Mouse (Mus musculus) G1E (cell line): ENCODE results near the gene Fam185a.

Source experiments
- CTCF ChIP-seq: IDR thresholded peaks from 2 replicates; pipeline ENCODE4 v1.5.1; 2012; ENCODE audit warnings: low read depth, low read length, inconsistent platforms, mixed read lengths
- GATA1 ChIP-seq: IDR thresholded peaks from 2 replicates; pipeline ENCODE4 v1.6.1; 2012; ENCODE audit warnings: borderline replicate concordance, low read length, inconsistent platforms, mixed read lengths
- GATA2 ChIP-seq: IDR thresholded peaks from 2 replicates; pipeline ENCODE4 v1.6.1; 2012; ENCODE audit warnings: low read depth, low read length, inconsistent platforms, borderline replicate concordance
- POLR2AphosphoS5 ChIP-seq: IDR thresholded peaks from 2 replicates; pipeline ENCODE4 v1.6.1; 2012; ENCODE audit warnings: low read depth, low read length, inconsistent platforms; ENCODE audit not compliant: insufficient replicate concordance
- TAL1 ChIP-seq: conservative IDR thresholded peaks from 2 replicates; pipeline ENCODE4 v1.6.1; 2012; ENCODE audit warnings: low read depth, low read length, inconsistent platforms, mixed read lengths

DNA sequence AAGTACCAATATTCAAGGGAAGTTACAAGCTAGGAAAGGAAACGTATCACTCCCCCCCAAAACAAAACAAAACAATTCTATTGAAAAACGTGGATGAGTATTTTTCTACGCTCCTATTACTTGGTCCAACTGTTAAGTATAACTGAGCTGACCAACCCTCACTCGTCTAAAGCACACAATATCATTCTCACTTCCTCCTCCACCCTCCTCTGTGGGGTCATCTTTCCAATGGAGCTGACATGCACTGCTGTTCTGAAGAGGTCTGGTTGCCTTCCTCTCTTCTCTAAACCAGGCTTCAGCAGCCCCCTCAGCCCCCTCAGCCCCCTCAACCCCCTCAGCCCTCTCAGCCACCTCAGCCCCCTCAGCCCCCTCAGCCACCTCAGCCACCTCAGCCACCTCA is 85.0 kb downstream of the Fam185a start:
- TF ChIP-seq CTCF (no peak), GATA1 (no peak), POLR2AphosphoS5 (no peak), TAL1 (no peak), GATA2 (no peak)
